Mouse (Mus musculus) midbrain, embryonic 16.5 days (tissue): Measurements from ENCODE around the gene Adipoq. TPM values are rescaled to one million over a fixed set of nuclear protein-coding genes. Genes with fewer than 3 reads are reported as not detected.

Experiments
- ATAC-seq: fragments of 200-750 bp; cut with Nextera tagmentation; 2 replicates; pipeline ENCODE4 v1.8.0; 2017; ENCODE audit warnings: moderate TSS enrichment
- H3K27ac ChIP-seq: fragments of 300-500 bp; sonication (generic); 2 replicates; pipeline ENCODE4 v1.5.1; 2014; ENCODE audit warnings: mild to moderate bottlenecking, low read length, mixed read lengths
- H3K27me3 ChIP-seq: fragments of 300-500 bp; sonication (generic); 2 replicates; pipeline ENCODE4 v1.6.1; 2014; ENCODE audit warnings: low read depth, low read length, mixed read lengths; ENCODE audit not compliant: control insufficient read depth, insufficient read depth
- H3K36me3 ChIP-seq: fragments of 300-500 bp; sonication (generic); 2 replicates; pipeline ENCODE4 v1.6.1; 2014; ENCODE audit warnings: mild to moderate bottlenecking, low read length, moderate library complexity, mixed read lengths; ENCODE audit not compliant: control insufficient read depth, insufficient read depth
- H3K4me1 ChIP-seq: fragments of 300-500 bp; sonication (generic); 2 replicates; pipeline ENCODE4 v1.6.1; 2014; ENCODE audit warnings: mild to moderate bottlenecking, low read length, mixed read lengths; ENCODE audit not compliant: control insufficient read depth, insufficient read depth
- H3K4me2 ChIP-seq: fragments of 300-500 bp; sonication (generic); 2 replicates; pipeline ENCODE4 v1.6.1; 2014; ENCODE audit warnings: mild to moderate bottlenecking, low read length, mixed read lengths
- H3K4me3 ChIP-seq: fragments of 300-500 bp; sonication (generic); 2 replicates; pipeline ENCODE4 v1.5.1; 2014; ENCODE audit warnings: low read depth, mild to moderate bottlenecking, low read length, moderate library complexity, mixed read lengths
- H3K9ac ChIP-seq: fragments of 300-500 bp; sonication (generic); 2 replicates; pipeline ENCODE4 v1.6.1; 2014; ENCODE audit warnings: low read depth, low read length, mixed read lengths
- H3K9me3 ChIP-seq: fragments of 300-500 bp; sonication (generic); replicated peaks from 2 replicates; pipeline ENCODE4 v1.6.1; 2014; ENCODE audit warnings: mild to moderate bottlenecking, low read length, mixed read lengths; ENCODE audit not compliant: control insufficient read depth, poor library complexity, severe bottlenecking
- WGBS: fragments of 180-500 bp; shearing (Covaris S2); extraction: QIAGEN DNeasy Blood & Tissue Kit; methylation state at CpG from one replicate; pipeline ENCODE4 v1.1.7; 2014; 5-methylcytosine and 5-hydroxymethylcytosine counted together
- polyA plus RNA-seq: library from polyadenylated mRNA; unstranded; fragments of >200 nt; fragmentation: Nextera tagmentation; extraction: Ambion mirVana; gene quantifications from 2 replicates; pipeline ENCODE4 v1.2.1, GENCODE M21; 2015

Gene Adipoq
- polyA plus RNA-seq, 1 experiment from 2014 or later: not detected

- no peaks in the 10 kb centered on the region for H3K4me1 ChIP-seq
- WGBS: 80% methylated on average over 3 of the region's 3 CpGs
- no peaks in the 10 kb centered on the region for H3K9me3 ChIP-seq
- H3K9ac ChIP-seq: no peak overlapping the region
- no peak overlapping the region for H3K4me2 ChIP-seq
- H3K27me3 ChIP-seq: no peaks in the 10 kb centered on the region
- H3K27ac ChIP-seq: no peak overlapping the region
- ATAC-seq: no peak
- no peaks in the 10 kb centered on the region for H3K36me3 ChIP-seq
- no peak overlapping the region for H3K4me3 ChIP-seq
Observed at GRCm38 (mm10) chr16:23181487-23181886, 35.2 kb downstream of the Adipoq start.

GRCm38 (mm10) chr16:23181942-23182597 is 35.7 kb downstream of the Adipoq start:
- Histone ChIP-seq H3K27ac (no peak overlapping the region), H3K9ac (no peak overlapping the region), H3K4me1 (no peaks in the 10 kb centered on the region), H3K27me3 (no peaks in the 10 kb centered on the region), H3K36me3 (no peaks in the 10 kb centered on the region), H3K9me3 (no peaks in the 10 kb centered on the region), H3K4me2 (no peak overlapping the region), H3K4me3 (no peak overlapping the region)
- 94% methylated on average over 1 of the region's 1 CpGs for WGBS
- ATAC-seq: no peak

GRCm38 (mm10) chr16:23185824-23186223 is 39.5 kb downstream of the Adipoq start:
- no peaks in the 10 kb centered on the region for H3K27me3 ChIP-seq
- no peak overlapping the region for H3K27ac ChIP-seq
- no peak for ATAC-seq
- H3K4me1 ChIP-seq: no peaks in the 10 kb centered on the region
- no peaks in the 10 kb centered on the region; the same call in 1 of the 2 replicates for H3K9me3 ChIP-seq
- H3K4me2 ChIP-seq: no peak overlapping the region
- no peak overlapping the region for H3K9ac ChIP-seq
- no peak overlapping the region for H3K4me3 ChIP-seq
- H3K36me3 ChIP-seq: no peaks in the 10 kb centered on the region
- WGBS: 93% methylated on average over 2 of the region's 2 CpGs

- Histone ChIP-seq H3K36me3 (no peaks in the 10 kb centered on the region), H3K9me3 (no peaks in the 10 kb centered on the region; the same call in 1 of the 2 replicates), H3K9ac (no peak overlapping the region), H3K4me1 (no peaks in the 10 kb centered on the region), H3K27me3 (no peaks in the 10 kb centered on the region), H3K4me2 (no peak overlapping the region), H3K4me3 (no peak overlapping the region), H3K27ac (no peak overlapping the region)
- 70% methylated on average over 4 of the region's 4 CpGs for WGBS
- ATAC-seq: no peak
Observed at GRCm38 (mm10) chr16:23186418-23186817, 40.1 kb downstream of the Adipoq start.

- WGBS: 84% methylated on average over 7 of the region's 7 CpGs
- Histone ChIP-seq H3K4me1 (no peaks in the 10 kb centered on the region), H3K9ac (no peak overlapping the region), H3K36me3 (no peaks in the 10 kb centered on the region), H3K9me3 (no peaks in the 10 kb centered on the region; the same call in 1 of the 2 replicates), H3K4me3 (no peak overlapping the region), H3K27ac (no peak overlapping the region), H3K27me3 (no peaks in the 10 kb centered on the region), H3K4me2 (no peak overlapping the region)
- ATAC-seq: no peak
Observed at GRCm38 (mm10) chr16:23187983-23188382, 41.6 kb downstream of the Adipoq start.

GRCm38 (mm10) chr16:23189612-23190011 is 43.3 kb downstream of the Adipoq start:
- ATAC-seq: no peak
- no peak overlapping the region for H3K9ac ChIP-seq
- WGBS: 92% methylated on average over 1 of the region's 1 CpGs
- H3K27ac ChIP-seq: no peak overlapping the region
- H3K4me3 ChIP-seq: no peak overlapping the region
- H3K4me1 ChIP-seq: no peaks in the 10 kb centered on the region
- no peaks in the 10 kb centered on the region for H3K27me3 ChIP-seq
- H3K9me3 ChIP-seq: no peaks in the 10 kb centered on the region; the same call in 1 of the 2 replicates
- no peaks in the 10 kb centered on the region for H3K36me3 ChIP-seq
- H3K4me2 ChIP-seq: no peak overlapping the region

- no peak for ATAC-seq
- Histone ChIP-seq H3K36me3 (no peaks in the 10 kb centered on the region), H3K9me3 (no peaks in the 10 kb centered on the region; the same call in 1 of the 2 replicates), H3K4me1 (no peaks in the 10 kb centered on the region), H3K27ac (no peak overlapping the region), H3K4me2 (no peak overlapping the region), H3K27me3 (no peaks in the 10 kb centered on the region), H3K4me3 (no peak overlapping the region), H3K9ac (no peak overlapping the region)
- 87% methylated on average over 9 of the region's 9 CpGs for WGBS
Observed at GRCm38 (mm10) chr16:23191560-23192242, 45.4 kb downstream of the Adipoq start.

GRCm38 (mm10) chr16:23195618-23196017 is 49.3 kb downstream of the Adipoq start:
- H3K4me1 ChIP-seq: no peaks in the 10 kb centered on the region
- no peak overlapping the region for H3K9ac ChIP-seq
- ATAC-seq: no peak
- H3K4me3 ChIP-seq: no peak overlapping the region
- H3K9me3 ChIP-seq: no peaks in the 10 kb centered on the region
- WGBS: 88% methylated on average over 7 of the region's 7 CpGs
- no peak overlapping the region for H3K27ac ChIP-seq
- H3K36me3 ChIP-seq: no peaks in the 10 kb centered on the region
- no peak overlapping the region for H3K4me2 ChIP-seq
- no peaks in the 10 kb centered on the region for H3K27me3 ChIP-seq

- Histone ChIP-seq H3K9ac (no peak overlapping the region), H3K9me3 (no peaks in the 10 kb centered on the region), H3K27ac (no peak overlapping the region), H3K4me3 (no peak overlapping the region), H3K4me1 (no peaks in the 10 kb centered on the region), H3K4me2 (no peak overlapping the region), H3K36me3 (no peaks in the 10 kb centered on the region), H3K27me3 (no peaks in the 10 kb centered on the region)
- ATAC-seq: no peak
Observed at GRCm38 (mm10) chr16:23196296-23196695, 50.0 kb downstream of the Adipoq start.
